Mouse (Mus musculus) lung, postnatal 10 days (tissue): ENCODE data around the gene 4932438H23Rik.

Experiments used
- DNase-seq: peaks from one replicate; pipeline ENCODE4 v3.0.0; 2021

The 4932438H23Rik gene

GRCm38 (mm10) chr16:91056043-91056821, 38.7 kb downstream of the 4932438H23Rik start:
- no peak for DNase-seq

- DNase-seq = no peak
Measured at GRCm38 (mm10) chr16:91055150-91055549, 39.8 kb downstream of the 4932438H23Rik start.

- DNase-seq = no peak
Measured at GRCm38 (mm10) chr16:91053599-91053998, 41.3 kb downstream of the 4932438H23Rik start.

GRCm38 (mm10) chr16:91045511-91045910, 49.4 kb downstream of the 4932438H23Rik start:
- DNase-seq = peak; percentile 66

GRCm38 (mm10) chr16:91044270-91045182, 50.4 kb downstream of the 4932438H23Rik start, which contains the start of gene Paxbp1:
TSS of gene Paxbp1 (minus strand) at chr16:91044543.
- peak; percentile 99 for DNase-seq

GRCm38 (mm10) chr16:91043461-91044248, 51.3 kb downstream of the 4932438H23Rik start:
- DNase-seq = peak; percentile 76

GRCm38 (mm10) chr16:91042640-91043039, 52.3 kb downstream of the 4932438H23Rik start:
- DNase-seq = no peak

- DNase-seq = no peak
Measured at GRCm38 (mm10) chr16:91035866-91036265, 59.1 kb downstream of the 4932438H23Rik start.

- no peak for DNase-seq
Measured at GRCm38 (mm10) chr16:91030751-91031150, 64.2 kb downstream of the 4932438H23Rik start.

GRCm38 (mm10) chr16:91029901-91030300, 65.0 kb downstream of the 4932438H23Rik start:
- DNase-seq = no peak

GRCm38 (mm10) chr16:91029161-91029743, 65.7 kb downstream of the 4932438H23Rik start:
- DNase-seq = no peak

GRCm38 (mm10) chr16:91026290-91026689, 68.6 kb downstream of the 4932438H23Rik start:
- no peak for DNase-seq

- DNase-seq = peak; percentile 11
Measured at GRCm38 (mm10) chr16:91023384-91023783, 71.5 kb downstream of the 4932438H23Rik start.

GRCm38 (mm10) chr16:91020842-91021483, 74.0 kb downstream of the 4932438H23Rik start:
- no peak for DNase-seq

- no peak for DNase-seq
Measured at GRCm38 (mm10) chr16:91019476-91019875, 75.4 kb downstream of the 4932438H23Rik start.

GRCm38 (mm10) chr16:91015761-91016160, 79.2 kb downstream of the 4932438H23Rik start:
- no peak for DNase-seq

GRCm38 (mm10) chr16:91011847-91012246, 83.1 kb downstream of the 4932438H23Rik start:
- no peak for DNase-seq

GRCm38 (mm10) chr16:91011021-91011683, 83.8 kb downstream of the 4932438H23Rik start, which contains the start of gene Synj1:
TSS of gene Synj1 (minus strand) at chr16:91011308.
- DNase-seq = peak; percentile 94

GRCm38 (mm10) chr16:91010581-91011020, 84.3 kb downstream of the 4932438H23Rik start:
- DNase-seq = no peak

GRCm38 (mm10) chr16:91009942-91010529, 84.9 kb downstream of the 4932438H23Rik start:
- no peak for DNase-seq
